Mouse (Mus musculus): Measurements from ENCODE around the gene Foxe3. TPM values are rescaled to one million over a fixed set of nuclear protein-coding genes. Genes with fewer than 3 reads are reported as not detected.
A peak's percentile ranks its signal among the peaks of the same experiment; 100 is the strongest.

The Foxe3 gene
- polyA plus RNA-seq, 1 experiment from 2014 or later, result not detected

- no peak overlapping the region for H3K27ac ChIP-seq (ENCODE audit: low read depth)
- H3K9ac ChIP-seq, result no peak overlapping the region
- H3K4me2 ChIP-seq, result peak overlapping the region; percentile 53
- H3K4me3 ChIP-seq (ENCODE audit: low read depth, low read length), result peak overlapping the region; percentile 27
- no peaks in the 10 kb centered on the region for H3K36me3 ChIP-seq (ENCODE audit: insufficient read depth)
- ATAC-seq (ENCODE audit: insufficient read depth), result 0 out of 2 replicates have a peak, but pooled peaks have one; percentile 40
- peaks cover 89% of the 10 kb centered on the region for H3K27me3 ChIP-seq (ENCODE audit: insufficient read depth, low read length)
- H3K9me3 ChIP-seq (ENCODE audit: low read depth, low read length), result no peaks in the 10 kb centered on the region
- 0 out of 2 replicates have a peak, but pooled peaks cover 3% of the 10 kb centered on the region for H3K4me1 ChIP-seq (ENCODE audit: insufficient read depth)
- TF ChIP-seq CTCF (IDR thresholded peaks at IDR 0.05; ENCODE audit: low read depth), result no peak
- DNase-seq, result peak; percentile 48
- under 1% methylated on average over 42 of the region's 42 CpGs for WGBS
These were observed 24.0 kb downstream of the Foxe3 start for GRCm38 (mm10) chr4:114901643-114902351.

- H3K4me1 ChIP-seq (ENCODE audit: insufficient read depth), result 0 out of 2 replicates have a peak, but pooled peaks cover 3% of the 10 kb centered on the region
- no peak overlapping the region for H3K4me3 ChIP-seq (ENCODE audit: low read depth, low read length)
- no peaks in the 10 kb centered on the region for H3K9me3 ChIP-seq (ENCODE audit: low read depth, low read length)
- no peak overlapping the region for H3K4me2 ChIP-seq
- H3K27ac ChIP-seq (ENCODE audit: low read depth), result no peak overlapping the region
- ATAC-seq (ENCODE audit: insufficient read depth), result no peak
- 3% methylated on average over 33 of the region's 33 CpGs for WGBS
- no peak for TF ChIP-seq CTCF (IDR thresholded peaks at IDR 0.05; ENCODE audit: low read depth)
- H3K36me3 ChIP-seq (ENCODE audit: insufficient read depth), result no peaks in the 10 kb centered on the region
- H3K27me3 ChIP-seq (ENCODE audit: insufficient read depth, low read length), result peaks cover 82% of the 10 kb centered on the region
- no peak overlapping the region for H3K9ac ChIP-seq
- DNase-seq, result no peak
These were observed 24.8 kb downstream of the Foxe3 start for GRCm38 (mm10) chr4:114900866-114901642.

- 0 out of 2 replicates have a peak, but pooled peaks cover 3% of the 10 kb centered on the region for H3K4me1 ChIP-seq (ENCODE audit: insufficient read depth)
- H3K27me3 ChIP-seq (ENCODE audit: insufficient read depth, low read length), result peaks cover 70% of the 10 kb centered on the region
- H3K27ac ChIP-seq (ENCODE audit: low read depth), result no peak overlapping the region
- DNase-seq, result no peak
- WGBS, result 29% methylated on average over 3 of the region's 3 CpGs
- H3K36me3 ChIP-seq (ENCODE audit: insufficient read depth), result no peaks in the 10 kb centered on the region
- no peaks in the 10 kb centered on the region for H3K9me3 ChIP-seq (ENCODE audit: low read depth, low read length)
- no peak overlapping the region for H3K4me3 ChIP-seq (ENCODE audit: low read depth, low read length)
- H3K9ac ChIP-seq, result no peak overlapping the region
- ATAC-seq (ENCODE audit: insufficient read depth), result no peak
- H3K4me2 ChIP-seq, result no peak overlapping the region
- no peak for TF ChIP-seq CTCF (IDR thresholded peaks at IDR 0.05; ENCODE audit: low read depth)
These were observed 25.9 kb downstream of the Foxe3 start for GRCm38 (mm10) chr4:114899885-114900284.

- Histone ChIP-seq H3K9ac (no peak overlapping the region), H3K4me3 (ENCODE audit: low read depth, low read length) (no peak overlapping the region), H3K27ac (ENCODE audit: low read depth) (no peak overlapping the region), H3K4me1 (ENCODE audit: insufficient read depth) (0 out of 2 replicates have a peak, but pooled peaks cover 3% of the 10 kb centered on the region), H3K4me2 (no peak overlapping the region), H3K27me3 (ENCODE audit: insufficient read depth, low read length) (peaks cover 50% of the 10 kb centered on the region), H3K36me3 (ENCODE audit: insufficient read depth) (no peaks in the 10 kb centered on the region), H3K9me3 (ENCODE audit: low read depth, low read length) (no peaks in the 10 kb centered on the region)
- peak; percentile 49 for TF ChIP-seq CTCF (IDR thresholded peaks at IDR 0.05; ENCODE audit: low read depth)
- peak; percentile 36; the same call in 1 of the 2 replicates for ATAC-seq (ENCODE audit: insufficient read depth)
- peak; percentile 55 for DNase-seq
- 14% methylated on average over 4 of the region's 4 CpGs for WGBS
These were observed 28.0 kb downstream of the Foxe3 start for GRCm38 (mm10) chr4:114897853-114898252.

GRCm38 (mm10) chr4:114882232-114882631, 43.6 kb downstream of the Foxe3 start:
- H3K27me3 ChIP-seq (ENCODE audit: insufficient read depth, low read length), result no peaks in the 10 kb centered on the region
- DNase-seq, result no peak
- 96% methylated on average over 1 of the region's 1 CpGs for WGBS
- H3K36me3 ChIP-seq (ENCODE audit: insufficient read depth), result no peaks in the 10 kb centered on the region
- H3K4me1 ChIP-seq (ENCODE audit: insufficient read depth), result no peaks in the 10 kb centered on the region
- no peak overlapping the region for H3K4me2 ChIP-seq
- H3K9me3 ChIP-seq (ENCODE audit: low read depth, low read length), result no peaks in the 10 kb centered on the region
- H3K27ac ChIP-seq (ENCODE audit: low read depth), result no peak overlapping the region
- ATAC-seq (ENCODE audit: insufficient read depth), result no peak
- TF ChIP-seq CTCF (IDR thresholded peaks at IDR 0.05; ENCODE audit: low read depth), result no peak
- H3K4me3 ChIP-seq (ENCODE audit: low read depth, low read length), result no peak overlapping the region
- H3K9ac ChIP-seq, result no peak overlapping the region

GRCm38 (mm10) chr4:114876441-114876972, 49.3 kb downstream of the Foxe3 start:
- peak; percentile 66; the same call in 1 of the 2 replicates for ATAC-seq (ENCODE audit: insufficient read depth)
- peak; percentile 13 for DNase-seq
- H3K9ac ChIP-seq, result no peak overlapping the region

More at GRCm38 (mm10) chr4:114876441-114876972, 49.3 kb downstream of the Foxe3 start:
- Histone ChIP-seq H3K27me3 (ENCODE audit: insufficient read depth, low read length) (no peaks in the 10 kb centered on the region), H3K27ac (ENCODE audit: low read depth) (no peak overlapping the region), H3K4me1 (ENCODE audit: insufficient read depth) (no peaks in the 10 kb centered on the region), H3K4me2 (no peak overlapping the region), H3K9me3 (ENCODE audit: low read depth, low read length) (no peaks in the 10 kb centered on the region), H3K4me3 (ENCODE audit: low read depth, low read length) (no peak overlapping the region), H3K36me3 (ENCODE audit: insufficient read depth) (no peaks in the 10 kb centered on the region)
- no peak for TF ChIP-seq CTCF (IDR thresholded peaks at IDR 0.05; ENCODE audit: low read depth)
- 29% methylated on average over 8 of the region's 8 CpGs for WGBS

Other genes with a start within 250 kb of the Foxe3 start
- not detected in 2 replicates for gene Gm12830, start 104.3 kb downstream of the Foxe3 start, polyA plus RNA-seq (2014; fragmentation: Nextera tagmentation; extraction: Ambion mirVana)
- 0.16 and 0.32 TPM in 2 replicates for gene Foxd2, start 17.1 kb downstream of the Foxe3 start, polyA plus RNA-seq (2014; fragmentation: Nextera tagmentation; extraction: Ambion mirVana)
- gene Cmpk1, start 61.2 kb upstream of the Foxe3 start, polyA plus RNA-seq (2014; fragmentation: Nextera tagmentation; extraction: Ambion mirVana), result 99.8 and 112 TPM in 2 replicates
- gene Stil, start 74.1 kb upstream of the Foxe3 start, polyA plus RNA-seq (2014; fragmentation: Nextera tagmentation; extraction: Ambion mirVana), result 23.3 and 26.0 TPM in 2 replicates
- 3.3 and 3.4 TPM in 2 replicates for gene Tal1, start 130.4 kb upstream of the Foxe3 start, polyA plus RNA-seq (2014; fragmentation: Nextera tagmentation; extraction: Ambion mirVana)
- gene Pdzk1ip1, start 162.7 kb upstream of the Foxe3 start, polyA plus RNA-seq (2014; fragmentation: Nextera tagmentation; extraction: Ambion mirVana), result 13.3 and 15.0 TPM in 2 replicates
- 0.04 and 0.05 TPM in 2 replicates for gene Cyp4x1, start 208.3 kb upstream of the Foxe3 start, polyA plus RNA-seq (2014; fragmentation: Nextera tagmentation; extraction: Ambion mirVana)

Data from lung, embryonic 14.5 days (tissue).